Mouse (Mus musculus) forebrain, embryonic 16.5 days (tissue): ENCODE measurements around the gene Tctex1d2. TPM values are rescaled to one million over a fixed set of nuclear protein-coding genes. Genes with fewer than 3 reads are reported as not detected.

Experiments
- ATAC-seq: fragments of 200-750 bp; cut with Nextera tagmentation; 2 replicates; pipeline ENCODE4 v1.8.0; 2017; ENCODE audit warnings: mild to moderate bottlenecking, moderate library complexity
- H3K27ac ChIP-seq: fragments of 300-500 bp; sonication (generic); 2 replicates; pipeline ENCODE4 v1.5.1; 2014; ENCODE audit warnings: low read length, control low read depth
- H3K27me3 ChIP-seq: fragments of 300-500 bp; sonication (generic); replicated peaks from 2 replicates; pipeline ENCODE4 v1.6.1; 2014; ENCODE audit warnings: low read length; ENCODE audit not compliant: control insufficient read depth, insufficient read depth
- H3K36me3 ChIP-seq: fragments of 300-500 bp; sonication (generic); 2 replicates; pipeline ENCODE4 v1.6.1; 2014; ENCODE audit not compliant: control insufficient read depth, insufficient read depth
- H3K4me1 ChIP-seq: fragments of 300-500 bp; sonication (generic); replicated peaks from 2 replicates; pipeline ENCODE4 v1.6.1; 2014; ENCODE audit warnings: low read length; ENCODE audit not compliant: control insufficient read depth, insufficient read depth
- H3K4me2 ChIP-seq: fragments of 300-500 bp; sonication (generic); 2 replicates; pipeline ENCODE4 v1.6.1; 2014; ENCODE audit warnings: mild to moderate bottlenecking, low read length, control low read depth
- H3K4me3 ChIP-seq: fragments of 300-500 bp; sonication (generic); replicated peaks from 2 replicates; pipeline ENCODE4 v1.5.1; 2014; ENCODE audit warnings: mild to moderate bottlenecking, low read length, control low read depth
- H3K9ac ChIP-seq: fragments of 300-500 bp; sonication (generic); replicated peaks from 2 replicates; pipeline ENCODE4 v1.6.1; 2014; ENCODE audit warnings: low read depth, low read length, control low read depth
- H3K9me3 ChIP-seq: fragments of 300-500 bp; sonication (generic); 2 replicates; pipeline ENCODE4 v1.6.1; 2016; ENCODE audit warnings: low read length; ENCODE audit not compliant: control insufficient read depth
- WGBS: fragments of 180-500 bp; shearing (Covaris S2); extraction: QIAGEN DNeasy Blood & Tissue Kit; methylation state at CpG from one replicate; pipeline ENCODE4 v1.1.7; 2014; 5-methylcytosine and 5-hydroxymethylcytosine counted together
- polyA plus RNA-seq: library from polyadenylated mRNA; unstranded; fragments of >200 nt; fragmentation: Nextera tagmentation; extraction: Ambion mirVana; gene quantifications from 2 replicates; pipeline ENCODE4 v1.2.1, GENCODE M21; 2015

Tctex1d2 gene
- polyA plus RNA-seq, 1 experiment from 2014 or later: 35.0 TPM

- WGBS: 75% methylated on average over 7 of the region's 7 CpGs
- Histone ChIP-seq H3K9ac (no peak overlapping the region), H3K36me3 (peaks cover 11% of the 10 kb centered on the region), H3K27ac (no peak overlapping the region), H3K4me1 (no peaks in the 10 kb centered on the region), H3K27me3 (no peaks in the 10 kb centered on the region), H3K9me3 (no peaks in the 10 kb centered on the region), H3K4me3 (no peak overlapping the region), H3K4me2 (no peak overlapping the region)
- no peak for ATAC-seq
Measured at GRCm38 (mm10) chr16:32472276-32473015, 52.9 kb downstream of the Tctex1d2 start.

GRCm38 (mm10) chr16:32477315-32477714, 57.8 kb downstream of the Tctex1d2 start:
- Histone ChIP-seq H3K27ac (no peak overlapping the region), H3K4me2 (no peak overlapping the region), H3K9ac (no peak overlapping the region), H3K27me3 (no peaks in the 10 kb centered on the region), H3K9me3 (no peaks in the 10 kb centered on the region), H3K36me3 (peaks cover 3% of the 10 kb centered on the region; the same call in 1 of the 2 replicates), H3K4me1 (no peaks in the 10 kb centered on the region), H3K4me3 (no peak overlapping the region)
- WGBS: 93% methylated on average over 6 of the region's 6 CpGs
- ATAC-seq: no peak

Other genes with a start within 250 kb of the Tctex1d2 start
- gene Bex6, start 239.9 kb upstream of the Tctex1d2 start, polyA plus RNA-seq: not detected in 2 replicates
- gene Fbxo45, start 172.5 kb upstream of the Tctex1d2 start, polyA plus RNA-seq: 9.9 and 10.2 TPM in 2 replicates
- 13.9 and 15.7 TPM in 2 replicates for gene Wdr53, start 172.5 kb upstream of the Tctex1d2 start, polyA plus RNA-seq
- gene Smco1, start 148.2 kb upstream of the Tctex1d2 start, polyA plus RNA-seq: 0.17 TPM in 1 of 2 replicates, not detected in the other
- 27.5 and 35.2 TPM in 2 replicates for gene Rnf168, start 142.2 kb upstream of the Tctex1d2 start, polyA plus RNA-seq
- gene Ubxn7, start 87.4 kb upstream of the Tctex1d2 start, polyA plus RNA-seq: 28.8 and 30.4 TPM in 2 replicates
- not detected in 2 replicates for gene Tm4sf19, start 19.2 kb upstream of the Tctex1d2 start, polyA plus RNA-seq
- 48.5 and 48.8 TPM in 2 replicates for gene Pcyt1a, start 11.2 kb downstream of the Tctex1d2 start, polyA plus RNA-seq
- 0.09 TPM in 1 of 2 replicates, not detected in the other for gene Slc51a, start 68.2 kb downstream of the Tctex1d2 start, polyA plus RNA-seq
- not detected in 2 replicates for gene Zdhhc19, start 76.6 kb downstream of the Tctex1d2 start, polyA plus RNA-seq
- gene Tfrc, start 189.2 kb downstream of the Tctex1d2 start, polyA plus RNA-seq: 33.7 and 37.5 TPM in 2 replicates
- gene Tnk2, start 224.2 kb downstream of the Tctex1d2 start, polyA plus RNA-seq: 15.0 and 21.9 TPM in 2 replicates